In genomic region chr3:76336922-76337321, GRCm38 (mm10) we compare ENCODE assay signal across 35 mouse cellular contexts.
"Had no signal": no experiment of that assay in that cellular context is flagged by ENCODE, and none has a peak within 500 bp of the region (broad histone marks: within the 10 kb centered on the region; RNA-seq: fewer than 3 reads in every experiment).

No protein-coding gene starts in this region.

- H3K4me2 ChIP-seq: heart, embryonic 11.5 days; heart, embryonic 12.5 days; heart, embryonic 13.5 days; heart, embryonic 15.5 days; hindbrain, embryonic 12.5 days; hindbrain, embryonic 13.5 days; hindbrain, embryonic 14.5 days; hindbrain, embryonic 15.5 days; intestine, embryonic 15.5 days; kidney, embryonic 15.5 days had no signal

- H3K9me3 ChIP-seq: heart, embryonic 10.5 days; heart, embryonic 12.5 days; heart, embryonic 15.5 days; hindbrain, embryonic 10.5 days; hindbrain, embryonic 12.5 days; hindbrain, embryonic 15.5 days; intestine, embryonic 15.5 days; kidney, embryonic 15.5 days had no signal

- ATAC-seq: hindbrain, embryonic 16.5 days; hindbrain, postnatal 0 days; inflammation-experienced regulatory T-cells, adult 6 months; intestine, embryonic 15.5 days; intestine, embryonic 16.5 days; intestine, postnatal 0 days had no signal

- H3K27ac ChIP-seq: heart, adult 2 months; heart, embryonic 10.5 days; heart, embryonic 13.5 days; heart, embryonic 15.5 days; hindbrain, embryonic 10.5 days; hindbrain, embryonic 12.5 days; hindbrain, embryonic 13.5 days; hindbrain, embryonic 14.5 days; hindbrain, embryonic 15.5 days; hindbrain, postnatal 0 days; intestine, embryonic 15.5 days; kidney, embryonic 15.5 days; kidney, postnatal 0 days; layer of hippocampus, adult 2 months had no signal

- H3K36me3 ChIP-seq: heart, embryonic 10.5 days; heart, embryonic 12.5 days; heart, embryonic 13.5 days; heart, embryonic 15.5 days; hindbrain, embryonic 10.5 days; hindbrain, embryonic 12.5 days; hindbrain, embryonic 13.5 days; hindbrain, embryonic 15.5 days; intestine, embryonic 15.5 days; kidney, embryonic 15.5 days had no signal

- DNase-seq: heart, adult 2 months; heart, postnatal 10 days; heart, postnatal 14 days; heart, postnatal 36 days; heart, postnatal 4 days; kidney, adult 11 months; kidney, adult 18-20 months; kidney, adult 2 months; kidney, adult 8-10 months; kidney, adult 9 months; kidney, postnatal 10 days; kidney, postnatal 14 days; kidney, postnatal 25 days; kidney, postnatal 36 days; kidney, postnatal 4 days; layer of hippocampus, adult 9-11 months had no signal

- H3K4me1 ChIP-seq: heart, embryonic 10.5 days; heart, embryonic 12.5 days; heart, embryonic 13.5 days; heart, embryonic 15.5 days; hindbrain, embryonic 10.5 days; hindbrain, embryonic 12.5 days; hindbrain, embryonic 13.5 days; hindbrain, embryonic 15.5 days; intestine, embryonic 15.5 days; kidney, embryonic 15.5 days had no signal

- H3K9ac ChIP-seq: heart, embryonic 12.5 days; heart, embryonic 13.5 days; heart, embryonic 15.5 days; hindbrain, embryonic 12.5 days; hindbrain, embryonic 13.5 days; hindbrain, embryonic 14.5 days; hindbrain, embryonic 15.5 days; intestine, embryonic 15.5 days; kidney, embryonic 15.5 days had no signal

- H3K4me3 ChIP-seq: heart, adult 2 months; heart, embryonic 10.5 days; heart, embryonic 12.5 days; heart, embryonic 13.5 days; heart, embryonic 15.5 days; hindbrain, embryonic 10.5 days; hindbrain, embryonic 12.5 days; hindbrain, embryonic 13.5 days; hindbrain, embryonic 15.5 days; intestine, embryonic 15.5 days; kidney, embryonic 15.5 days; layer of hippocampus, adult 2 months had no signal

- H3K27me3 ChIP-seq: heart, embryonic 12.5 days; heart, embryonic 13.5 days; heart, embryonic 15.5 days; hindbrain, embryonic 12.5 days; hindbrain, embryonic 13.5 days; hindbrain, embryonic 15.5 days; intestine, embryonic 15.5 days; kidney, embryonic 15.5 days had no signal
